Mouse (Mus musculus) CD4-positive naive resting alpha-beta T cell, adult 57 days (primary cell): Measurements from ENCODE around the gene 1600014C10Rik. TPM values are rescaled to one million over a fixed set of nuclear protein-coding genes. Genes with fewer than 3 reads are reported as not detected.

Experiments used
- total RNA-seq: library from RNA; stranded (reverse); gene quantifications from one replicate; pipeline ENCODE4 v1.2.4, GENCODE M21; 2023

The 1600014C10Rik gene
- 29.1 TPM for total RNA-seq

DNA sequence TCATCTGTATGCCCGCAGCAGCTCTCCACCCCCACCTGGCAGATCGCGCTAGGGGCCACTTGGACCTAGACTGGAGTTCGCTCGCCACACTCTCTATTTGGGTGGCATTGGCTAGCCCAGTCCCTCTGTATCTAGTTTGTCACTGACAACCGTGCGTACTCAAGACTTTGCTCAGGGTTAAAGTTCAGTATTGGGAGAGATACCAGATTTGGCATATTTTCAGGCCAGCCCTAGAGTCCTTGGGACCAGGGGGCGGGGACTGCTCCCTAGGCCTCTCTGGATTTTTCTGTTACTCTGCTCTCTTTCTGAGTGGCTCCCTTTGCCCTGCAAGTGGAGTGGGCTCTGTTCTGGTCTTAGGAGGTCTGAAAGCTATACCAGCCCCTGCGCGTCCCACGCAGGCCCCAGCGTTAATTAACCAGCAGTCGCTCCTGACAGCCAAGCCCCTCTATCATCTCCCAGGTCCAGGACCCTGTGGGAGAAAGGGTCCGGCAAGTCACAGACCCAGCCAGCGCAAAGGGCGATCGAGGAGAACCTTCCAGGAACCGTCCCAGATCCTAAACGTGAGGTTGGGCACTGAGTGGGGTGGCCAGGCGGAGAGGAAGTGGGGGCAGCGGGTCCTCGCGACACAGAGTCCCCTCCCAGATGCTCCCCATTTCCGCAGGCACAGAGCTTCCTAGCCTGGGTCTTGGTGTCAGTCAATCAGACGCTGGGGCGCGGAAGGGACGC is at the start of gene 1600014C10Rik:
TSS of gene 1600014C10Rik (plus strand) at position 256 of the 726 bp plus-strand sequence.

DNA sequence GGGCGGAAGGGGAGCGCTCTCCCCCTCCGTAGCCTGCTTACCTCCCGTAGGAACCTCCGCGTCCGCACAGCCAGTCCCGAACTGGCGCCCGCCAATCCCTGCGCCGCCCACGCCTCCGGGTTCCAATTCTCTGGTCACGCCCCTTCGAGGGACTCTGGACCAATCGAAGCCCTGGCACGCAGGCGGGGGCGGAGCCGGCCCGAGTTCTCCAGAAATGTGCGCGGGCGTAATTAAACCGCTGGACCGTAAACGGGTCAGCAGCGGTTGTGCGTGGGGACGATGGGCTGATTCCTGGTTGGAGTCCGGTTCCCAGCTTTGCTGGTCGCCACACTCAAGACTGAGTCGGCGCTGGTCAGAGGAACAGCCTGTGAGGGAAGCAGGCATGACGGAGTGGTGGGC is 44.9 kb downstream of the 1600014C10Rik start, which contains the start of gene Plekhf1:
TSS of gene Plekhf1 (minus strand) at position 117 of the 399 bp plus-strand sequence.

Other genes starting within 250 kb of the 1600014C10Rik start
- gene Uri1, start 159.7 kb upstream of the 1600014C10Rik start, total RNA-seq: 28.8 TPM
- 2.5 TPM for gene Ccne1, start 75.7 kb upstream of the 1600014C10Rik start, total RNA-seq
- 0.12 TPM for gene Plekhf1, start 44.8 kb downstream of the 1600014C10Rik start, total RNA-seq
- 46.1 TPM for gene Pop4, start 88.2 kb downstream of the 1600014C10Rik start, total RNA-seq